In the genomic region with DNA sequence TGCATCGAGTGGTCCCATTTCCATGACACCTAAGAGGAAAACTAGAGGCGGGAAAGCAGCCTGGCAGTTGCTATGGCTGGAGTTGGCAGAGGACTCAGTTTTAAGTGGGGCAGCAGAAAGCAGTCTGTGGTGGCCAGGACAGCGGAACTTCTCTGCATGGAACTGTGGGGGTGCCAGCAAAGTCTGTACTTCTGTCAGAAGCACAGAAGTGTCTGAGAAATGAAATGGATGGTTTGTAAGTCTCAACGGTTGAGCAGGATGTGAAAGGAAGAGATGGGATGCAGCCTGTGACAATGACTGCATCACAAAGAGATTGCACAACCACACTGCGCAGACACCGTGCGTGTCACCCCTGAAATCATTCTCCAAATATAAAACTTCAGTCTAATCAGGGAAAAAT, we compare ENCODE assay signal across 40 mouse cellular contexts. TPM values are rescaled to one million over a fixed set of nuclear protein-coding genes. Genes with fewer than 3 reads are reported as not detected.
DNase-seq lines count a peak whose midpoint lies in the region; ATAC-seq and TF ChIP-seq lines count a peak whose summit lies in the region.
"Had no signal": no experiment of that assay in that cellular context is flagged by ENCODE, and none has a peak within 500 bp of the region (broad histone marks: within the 10 kb centered on the region; RNA-seq: fewer than 3 reads in every experiment).

No protein-coding gene starts in this region.

- H3K9me3 ChIP-seq in lung, embryonic 14.5 days (ENCODE audit: low read depth, low read length), result no peaks in the 10 kb centered on the region
- H3K9me3 ChIP-seq in forebrain, embryonic 13.5 days (replicated peaks), result no peaks in the 10 kb centered on the region
- H3K9me3 ChIP-seq: forebrain, embryonic 12.5 days; heart, embryonic 13.5 days; midbrain, embryonic 10.5 days; neural tube, embryonic 12.5 days had no signal

- H3K9ac ChIP-seq in lung, embryonic 14.5 days, result no peak overlapping the region
- H3K9ac ChIP-seq in forebrain, embryonic 13.5 days, result no peak overlapping the region
- H3K9ac ChIP-seq: forebrain, embryonic 12.5 days; heart, embryonic 13.5 days; hindbrain, embryonic 14.5 days; liver, embryonic 14.5 days; neural tube, embryonic 12.5 days had no signal

- H3K27me3 ChIP-seq in lung, embryonic 14.5 days (ENCODE audit: insufficient read depth, low read length), result no peaks in the 10 kb centered on the region
- no peaks in the 10 kb centered on the region for H3K27me3 ChIP-seq in forebrain, embryonic 13.5 days
- H3K27me3 ChIP-seq: CH12.LX; forebrain, embryonic 12.5 days; heart, embryonic 13.5 days; neural tube, embryonic 12.5 days had no signal

- peak; percentile 51 for DNase-seq in lung, embryonic 14.5 days
- no peak for DNase-seq in lung, adult 2 months
- DNase-seq in lung, postnatal 10 days, result peak; percentile 49
- DNase-seq in kidney, postnatal 4 days, result no peak
- DNase-seq: adrenal gland, postnatal 10 days; B cell, adult 2 months; cerebellum, adult 11 months; cerebellum, adult 9-11 months; gastrocnemius, postnatal 25 days; heart, adult 2 months; heart, postnatal 10 days; kidney, adult 9 months; layer of hippocampus, adult 9-11 months; liver; right cerebral cortex, postnatal 4 days; thymus, adult 2 months; thymus, postnatal 4 days had no signal

- peak; percentile 64 for ATAC-seq in lung, embryonic 14.5 days (ENCODE audit: insufficient read depth)
- ATAC-seq in common myeloid progenitor, adult 5-6 weeks (replicated peaks; ENCODE audit: low read depth, poor library complexity, severe bottlenecking), result 0 out of 2 replicates have a peak, but pooled peaks have one; percentile 20
- peak; percentile 30; the same call in 1 of the 2 replicates for ATAC-seq in megakaryocyte, adult 5-6 weeks (ENCODE audit: poor library complexity, severe bottlenecking)
- no peak for ATAC-seq in erythroblast, adult 5-6 weeks (replicated peaks; ENCODE audit: low FRiP score, poor library complexity, severe bottlenecking)
- ATAC-seq in forebrain, embryonic 13.5 days, result no peak
- ATAC-seq: intestine, postnatal 0 days had no signal

- no peaks in the 10 kb centered on the region for H3K4me1 ChIP-seq in lung, embryonic 14.5 days (ENCODE audit: insufficient read depth)
- H3K4me1 ChIP-seq in lung, adult 2 months (ENCODE audit: control insufficient read depth, insufficient read depth, low read length), result peaks cover 10% of the 10 kb centered on the region; the same call in 1 of the 2 replicates
- no peaks in the 10 kb centered on the region for H3K4me1 ChIP-seq in forebrain, embryonic 13.5 days
- H3K4me1 ChIP-seq: forebrain, embryonic 12.5 days; midbrain, embryonic 10.5 days; neural tube, embryonic 12.5 days had no signal

- no peak overlapping the region for H3K27ac ChIP-seq in lung, embryonic 14.5 days (ENCODE audit: low read depth)
- no peak overlapping the region for H3K27ac ChIP-seq in forebrain, embryonic 13.5 days
- H3K27ac ChIP-seq: forebrain, embryonic 12.5 days; heart, adult 2 months; heart, embryonic 13.5 days; hindbrain, embryonic 14.5 days; liver, embryonic 14.5 days; midbrain, embryonic 10.5 days; neural tube, embryonic 12.5 days; stomach, postnatal 0 days had no signal

- H3K4me2 ChIP-seq in lung, embryonic 14.5 days, result no peak overlapping the region
- no peak overlapping the region for H3K4me2 ChIP-seq in forebrain, embryonic 13.5 days
- H3K4me2 ChIP-seq: forebrain, embryonic 12.5 days; heart, embryonic 13.5 days; hindbrain, embryonic 14.5 days; neural tube, embryonic 12.5 days had no signal

- 62% methylated on average over 7 of the region's 7 CpGs for WGBS in lung, embryonic 14.5 days
- WGBS in lung, adult 2 months, result 57% methylated on average over 7 of the region's 7 CpGs
- 90% methylated on average over 7 of the region's 7 CpGs for WGBS in forebrain, embryonic 13.5 days

- no peak for TF ChIP-seq POLR2A in lung, adult 2 months (IDR thresholded peaks at IDR 0.05; ENCODE audit: borderline replicate concordance, extremely low read depth, low read depth, low read length)

- no peak overlapping the region for H3K4me3 ChIP-seq in lung, embryonic 14.5 days (ENCODE audit: low read depth, low read length)
- no peak overlapping the region for H3K4me3 ChIP-seq in lung, adult 2 months (replicated peaks; ENCODE audit: extremely low read depth, low read depth, low read length)
- no peak overlapping the region for H3K4me3 ChIP-seq in forebrain, embryonic 13.5 days
- H3K4me3 ChIP-seq: forebrain, embryonic 12.5 days; heart, adult 2 months; heart, embryonic 13.5 days; midbrain, embryonic 10.5 days; myocyte; neural tube, embryonic 12.5 days had no signal

- TF ChIP-seq CTCF in lung, embryonic 14.5 days (IDR thresholded peaks at IDR 0.05; ENCODE audit: low read depth), result no peak
- no peak for TF ChIP-seq CTCF in lung, adult 2 months (IDR thresholded peaks at IDR 0.05; ENCODE audit: insufficient read depth, low read length)

- peaks cover 13% of the 10 kb centered on the region for H3K36me3 ChIP-seq in lung, embryonic 14.5 days (ENCODE audit: insufficient read depth)
- peaks cover 20% of the 10 kb centered on the region for H3K36me3 ChIP-seq in forebrain, embryonic 13.5 days (ENCODE audit: poor library complexity, severe bottlenecking)

RNA-seq across cellular contexts. Expression of gene Gphb5, which starts 29.7 kb away (rescaled TPM):
- polyA plus RNA-seq in lung, embryonic 14.5 days (2014; fragmentation: Nextera tagmentation; extraction: Ambion mirVana), result not detected in 2 replicates
- polyA plus RNA-seq in lung, adult 2 months (2012; rRNA removed), result not detected in 2 replicates
- total RNA-seq in common myeloid progenitor, adult 5-6 weeks (2017), result not detected in 2 replicates
- total RNA-seq in megakaryocyte, adult 5-6 weeks (2015), result not detected in 2 replicates
- total RNA-seq in megakaryocyte, adult 5-6 weeks (2017), result not detected in 2 replicates
- not detected in 2 replicates for total RNA-seq in erythroblast, adult 5-6 weeks (2015; ENCODE audit: low replicate concordance)
- not detected in 2 replicates for total RNA-seq in erythroblast, adult 5-6 weeks (2017; ENCODE audit: low replicate concordance)
- not detected in 2 replicates for polyA plus RNA-seq in forebrain, embryonic 13.5 days (2015; fragmentation: Nextera tagmentation; extraction: Ambion mirVana)
- total RNA-seq: adrenal gland, postnatal 10 days; CH12.LX; ES-E14; gastrocnemius, adult 18-20 months; gastrocnemius, postnatal 25 days; heart, adult 2 months; heart, postnatal 10 days; hematopoietic stem cell, adult 5-6 weeks; left cerebral cortex, adult 18-20 months; left cerebral cortex, postnatal 14 days; midbrain, postnatal 0 days had no signal
- polyA plus RNA-seq: forebrain, embryonic 12.5 days; heart, adult 2 months; heart, embryonic 13.5 days; hindbrain, embryonic 14.5 days; intestine, postnatal 0 days; large intestine, adult 2 months; limb, embryonic 11.5 days; liver, embryonic 14.5 days; midbrain, embryonic 10.5 days; midbrain, postnatal 0 days; myocyte; neural tube, embryonic 12.5 days; spleen, adult 2 months; stomach, postnatal 0 days had no signal

Comparison
In these comparisons a context has a peak if more than half of its experiments do, and no peak if none do; other contexts are left out.
1. DNase-seq: peak in lung, embryonic 14.5 days (single experiment) and lung, postnatal 10 days (single experiment); none in lung, adult 2 months (single experiment) and kidney, postnatal 4 days (0 of 2).
2. ATAC-seq: peak in lung, embryonic 14.5 days (single experiment), common myeloid progenitor, adult 5-6 weeks (single experiment) and megakaryocyte, adult 5-6 weeks (single experiment); none in erythroblast, adult 5-6 weeks (single experiment) and forebrain, embryonic 13.5 days (single experiment).